In the genomic region with DNA sequence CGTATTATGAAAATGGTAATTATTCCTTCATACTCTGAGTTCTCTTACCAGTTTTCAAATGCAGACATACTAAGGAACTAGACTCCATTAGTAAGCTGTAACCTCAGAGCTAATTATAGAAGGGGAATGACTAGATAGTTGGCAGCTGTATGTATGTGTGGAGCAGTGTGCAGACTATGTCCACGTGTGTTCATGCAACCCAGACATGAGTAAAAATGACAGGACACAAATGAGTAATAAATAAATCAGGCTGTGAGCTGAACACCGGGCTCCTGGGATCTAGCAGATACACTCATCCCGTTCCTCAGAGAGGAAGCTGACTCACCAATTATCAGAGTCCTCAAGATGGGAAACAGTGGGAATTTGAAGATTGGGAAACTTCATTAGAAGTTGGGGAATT, we compare ENCODE assay signal across 16 mouse cellular contexts. TPM values are rescaled to one million over a fixed set of nuclear protein-coding genes. Genes with fewer than 3 reads are reported as not detected.
A peak's percentile ranks its signal among the peaks of the same experiment; 100 is the strongest.
DNase-seq lines count a peak whose midpoint lies in the region; TF ChIP-seq lines count a peak whose summit lies in the region.
"Had no signal": no experiment of that assay in that cellular context is flagged by ENCODE, and none has a peak within 500 bp of the region (broad histone marks: within the 10 kb centered on the region; RNA-seq: fewer than 3 reads in every experiment).

No protein-coding gene starts in this region.

- DNase-seq in heart, adult 18-20 months = peak; percentile 22 to 24
- DNase-seq in heart, adult 2 months = no peak
- peak; percentile 18 for DNase-seq in retina, embryonic 14.5 days (ENCODE audit: low spot score)
- DNase-seq in retina, postnatal 1 day = no peak
- peak; percentile 16 for DNase-seq in brain, adult 2 months (ENCODE audit: low read depth, low spot score)
- DNase-seq in skeletal muscle tissue, adult 2 months (ENCODE audit: low read depth, low spot score) = peak; percentile 66
- DNase-seq in urinary bladder, postnatal 25 days (ENCODE audit: low spot score) = no peak
- DNase-seq in adrenal gland, postnatal 14 days = no peak
- DNase-seq: cerebellum, adult 8-10 months; lung, adult 2 months; midbrain, embryonic 14.5 days had no signal

- no peak overlapping the region for H3K4me3 ChIP-seq in heart, adult 2 months
- H3K4me3 ChIP-seq: embryonic facial prominence, embryonic 10.5 days; kidney, embryonic 15.5 days; limb, embryonic 12.5 days; liver, embryonic 12.5 days; neural tube, embryonic 15.5 days had no signal

- H3K9ac ChIP-seq in heart, adult 2 months (ENCODE audit: low read depth, low read length) = no peak overlapping the region
- H3K9ac ChIP-seq: kidney, embryonic 15.5 days; limb, embryonic 12.5 days; liver, embryonic 12.5 days; neural tube, embryonic 15.5 days had no signal

- TF ChIP-seq CTCF in heart, adult 2 months (IDR thresholded peaks at IDR 0.05) = no peak

- no peaks in the 10 kb centered on the region for H3K27me3 ChIP-seq in heart, adult 2 months (ENCODE audit: control insufficient read depth, insufficient read depth, low read length)
- H3K27me3 ChIP-seq: kidney, embryonic 15.5 days; limb, embryonic 12.5 days; liver, embryonic 12.5 days; neural tube, embryonic 15.5 days had no signal

- H3K27ac ChIP-seq in heart, adult 2 months = no peak overlapping the region; the same call in 1 of the 2 replicates
- H3K27ac ChIP-seq: embryonic facial prominence, embryonic 10.5 days; kidney, embryonic 15.5 days; limb, embryonic 12.5 days; liver, embryonic 12.5 days; neural tube, embryonic 15.5 days had no signal

- WGBS in heart, adult 2 months = 20% methylated on average over 4 of the region's 4 CpGs

- H3K79me2 ChIP-seq in heart, adult 2 months (replicated peaks; ENCODE audit: control insufficient read depth, insufficient read depth, low read length) = no peaks in the 10 kb centered on the region

- peaks cover 8% of the 10 kb centered on the region for H3K4me1 ChIP-seq in heart, adult 2 months (ENCODE audit: control insufficient read depth, insufficient read depth, low read length)
- H3K4me1 ChIP-seq: embryonic facial prominence, embryonic 10.5 days; kidney, embryonic 15.5 days; limb, embryonic 12.5 days; liver, embryonic 12.5 days; neural tube, embryonic 15.5 days had no signal

- TF ChIP-seq POLR2A in heart, adult 2 months (IDR thresholded peaks at IDR 0.05; ENCODE audit: insufficient read depth, low read depth, low read length) = no peak

- TF ChIP-seq EP300 in heart, adult 2 months (IDR thresholded peaks at IDR 0.05; ENCODE audit: insufficient read depth, low read depth, low read length) = no peak

- intact Hi-C loops in heart, adult 2 months (cut with DNase I) = loop anchor here (5.0 kb wide), 2 partner anchors 43 to 122 kb away; partner anchors contain the start of gene Cemip2

- H3K36me3 ChIP-seq in heart, adult 2 months (ENCODE audit: control insufficient read depth, insufficient read depth, low read length) = peaks cover 26% of the 10 kb centered on the region

RNA-seq across cellular contexts. Expression of gene Cemip2, which starts 42.0 kb away (rescaled TPM):
- total RNA-seq in heart, adult 18-20 months (2021) = 10 to 100 TPM; 11.0 to 11.3 TPM
- 10 to 100 TPM; 10.7 to 11.7 TPM for total RNA-seq in heart, adult 2 months (2021)
- polyA plus RNA-seq in heart, adult 2 months (2012; rRNA removed) = 4.5 and 5.8 TPM in 2 replicates
- total RNA-seq in adrenal gland, postnatal 14 days (2021) = 25.3 and 26.3 TPM in 2 replicates

Comparison
In these comparisons a context has a peak if more than half of its experiments do, and no peak if none do; other contexts are left out.
1. DNase-seq: peak in heart, adult 18-20 months (2 of 2), retina, embryonic 14.5 days (single experiment), brain, adult 2 months (single experiment) and skeletal muscle tissue, adult 2 months (single experiment); none in heart, adult 2 months (0 of 2), retina, postnatal 1 day (single experiment), urinary bladder, postnatal 25 days (single experiment) and adrenal gland, postnatal 14 days (single experiment).